Mouse (Mus musculus) c-Kit-positive CD71-positive TER-119-negative erythroid progenitor cells, embryonic 14.5 days (primary cell): ENCODE measurements at regions not wholly inside any gene's neighbourhood (a gene's known extent, or its start where the extent isn't known, plus 50 kb on each side); places are given as distances from the start of the nearest gene placed in this dataset.
A peak's percentile ranks its signal among the peaks of the same experiment; 100 is the strongest.

ENCODE experiments used
- DNase-seq: peaks from one replicate; pipeline ENCODE4 v3.0.0-alpha.2; 2013; ENCODE audit warnings: low read depth

GRCm38 (mm10) chr3:82781464-82781863 is 94.8 kb downstream of the Rbm46 start:
- DNase-seq, result no peak

GRCm38 (mm10) chr3:82770512-82771270 is 105.6 kb downstream of the Rbm46 start:
- no peak for DNase-seq

- DNase-seq, result no peak
These were observed 108.8 kb downstream of the Rbm46 start for GRCm38 (mm10) chr3:82767484-82767883.

- DNase-seq, result no peak
These were observed 116.3 kb downstream of the Rbm46 start for GRCm38 (mm10) chr3:82759946-82760345.

GRCm38 (mm10) chr3:82758967-82759366 is 117.3 kb downstream of the Rbm46 start:
- DNase-seq, result no peak

GRCm38 (mm10) chr3:82725546-82725945 is 150.7 kb downstream of the Rbm46 start:
- peak; percentile 1 for DNase-seq

- DNase-seq, result no peak
These were observed 159.7 kb upstream of the Npy2r start for GRCm38 (mm10) chr3:82707628-82708027.

GRCm38 (mm10) chr3:82692131-82692530 is 144.2 kb upstream of the Npy2r start:
- no peak for DNase-seq

- DNase-seq, result no peak
These were observed 108.4 kb upstream of the Npy2r start for GRCm38 (mm10) chr3:82656159-82656874.

- no peak for DNase-seq
These were observed 104.5 kb upstream of the Npy2r start for GRCm38 (mm10) chr3:82652346-82652745.

GRCm38 (mm10) chr3:82640052-82640451 is 92.2 kb upstream of the Npy2r start:
- DNase-seq, result no peak

- no peak for DNase-seq
These were observed 88.8 kb upstream of the Npy2r start for GRCm38 (mm10) chr3:82636666-82637065.

- no peak for DNase-seq
These were observed 72.6 kb upstream of the Npy2r start for GRCm38 (mm10) chr3:82620418-82621003.

GRCm38 (mm10) chr3:82619371-82619770 is 71.5 kb upstream of the Npy2r start:
- no peak for DNase-seq

GRCm38 (mm10) chr3:82601880-82602279 is 54.0 kb upstream of the Npy2r start:
- no peak for DNase-seq

GRCm38 (mm10) chr3:82598656-82599055 is 50.8 kb upstream of the Npy2r start:
- DNase-seq, result no peak
